ENCODE assay signal across 8 mouse cellular contexts in the genomic region with DNA sequence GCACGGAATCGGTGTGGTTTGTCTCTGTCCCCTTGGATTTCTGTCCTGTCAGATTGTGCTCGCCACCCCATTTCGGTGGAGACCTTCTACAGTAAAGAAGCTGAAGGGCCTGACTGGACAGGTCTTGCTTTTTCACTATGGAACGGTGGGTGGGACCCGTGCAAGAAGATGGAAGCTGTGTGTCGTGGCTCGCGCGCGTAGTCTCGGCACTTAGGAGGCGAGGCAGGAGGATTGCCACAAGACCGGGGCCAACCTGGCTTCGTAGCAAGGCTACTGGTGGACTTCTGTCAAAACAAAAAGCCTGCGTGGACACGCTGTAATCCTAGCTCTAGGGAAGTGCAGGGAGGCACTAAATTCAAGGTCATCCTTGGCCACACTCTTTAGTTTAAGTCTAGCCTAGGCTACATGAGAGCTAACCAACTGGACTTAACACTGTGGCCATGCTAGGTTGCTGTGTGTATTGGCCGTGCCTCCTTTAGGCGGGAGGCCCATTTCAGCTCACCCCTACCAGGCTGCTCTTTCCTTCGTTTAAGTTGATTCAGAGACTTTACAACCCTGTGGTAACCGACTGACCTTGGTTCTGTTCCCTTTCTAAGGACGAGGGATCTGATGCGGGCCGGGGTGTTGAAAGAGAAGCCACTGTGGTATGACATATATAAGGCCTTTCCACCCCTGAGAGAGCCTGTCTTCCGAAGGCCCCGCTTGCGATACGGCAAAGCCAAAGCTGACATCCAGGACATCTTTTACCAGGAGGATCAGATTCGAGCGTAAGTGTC. TPM values are rescaled to one million over a fixed set of nuclear protein-coding genes. Genes with fewer than 3 reads are reported as not detected.
A peak's percentile ranks its signal among the peaks of the same experiment; 100 is the strongest.
DNase-seq lines count a peak whose midpoint lies in the region; ATAC-seq and TF ChIP-seq lines count a peak whose summit lies in the region.

No protein-coding gene starts in this region.

- H3K36me3 ChIP-seq in heart, embryonic 12.5 days, result peaks cover 32% of the 10 kb centered on the region
- peaks cover 4 to 26% of the 10 kb centered on the region in 2 experiments for H3K36me3 ChIP-seq in MEL (ENCODE audit: control insufficient read depth in 1 of 2, insufficient read depth in 2 of 2, low read length in 2 of 2)
- peaks cover 16% of the 10 kb centered on the region for H3K36me3 ChIP-seq in forebrain, embryonic 15.5 days
- peaks cover 29% of the 10 kb centered on the region for H3K36me3 ChIP-seq in liver, embryonic 15.5 days (replicated peaks)

- no peak for DNase-seq in heart, adult 9 months (ENCODE audit: low spot score in 2 of 2)
- no peak for DNase-seq in MEL (ENCODE audit: low read depth, low spot score)
- DNase-seq in spleen, postnatal 14 days (ENCODE audit: low spot score in 2 of 2), result no peak
- DNase-seq in layer of hippocampus, adult 9-10 months (ENCODE audit: low spot score), result no peak
- DNase-seq in spleen, adult 12 weeks (ENCODE audit: low spot score), result no peak

- peak overlapping the region; percentile 92 for H3K4me2 ChIP-seq in heart, embryonic 12.5 days
- H3K4me2 ChIP-seq in forebrain, embryonic 15.5 days (replicated peaks), result peak overlapping the region; percentile 94
- H3K4me2 ChIP-seq in liver, embryonic 15.5 days, result peak overlapping the region; percentile 86

- ATAC-seq in heart, embryonic 12.5 days (ENCODE audit: insufficient number of reproducible peaks, low FRiP score), result no peak
- peak; percentile 34 for ATAC-seq in forebrain, embryonic 15.5 days (replicated peaks)
- peak; percentile 17; the same call in 1 of the 2 replicates for ATAC-seq in liver, embryonic 15.5 days (ENCODE audit: insufficient read depth)

- H3K27me3 ChIP-seq in heart, embryonic 12.5 days (replicated peaks), result no peaks in the 10 kb centered on the region
- H3K27me3 ChIP-seq in MEL (ENCODE audit: control insufficient read depth in 1 of 2, insufficient read depth in 2 of 2, low read length in 2 of 2), result no peaks in the 10 kb centered on the region
- H3K27me3 ChIP-seq in forebrain, embryonic 15.5 days, result no peaks in the 10 kb centered on the region
- H3K27me3 ChIP-seq in liver, embryonic 15.5 days, result peaks cover 9% of the 10 kb centered on the region

- peaks cover 43% of the 10 kb centered on the region for H3K4me1 ChIP-seq in heart, embryonic 12.5 days (replicated peaks)
- peaks cover 3 to 22% of the 10 kb centered on the region in 2 experiments for H3K4me1 ChIP-seq in MEL (ENCODE audit: control insufficient read depth in 1 of 2, insufficient read depth in 2 of 2, low read length in 2 of 2)
- peaks cover 23% of the 10 kb centered on the region for H3K4me1 ChIP-seq in forebrain, embryonic 15.5 days
- H3K4me1 ChIP-seq in liver, embryonic 15.5 days (replicated peaks), result peaks cover 37% of the 10 kb centered on the region

- 28% methylated on average over 30 of the region's 30 CpGs for WGBS in heart, embryonic 12.5 days
- 33% methylated on average over 30 of the region's 30 CpGs for WGBS in forebrain, embryonic 15.5 days
- WGBS in liver, embryonic 15.5 days (ENCODE audit: insufficient replicate concordance), result 23% methylated on average over 30 of the region's 30 CpGs

- H3K9me3 ChIP-seq in heart, embryonic 12.5 days (replicated peaks), result no peaks in the 10 kb centered on the region
- no peaks in the 10 kb centered on the region for H3K9me3 ChIP-seq in MEL (replicated peaks; ENCODE audit: insufficient read depth, low read length)
- H3K9me3 ChIP-seq in forebrain, embryonic 15.5 days, result no peaks in the 10 kb centered on the region
- no peaks in the 10 kb centered on the region for H3K9me3 ChIP-seq in liver, embryonic 15.5 days (replicated peaks)

- no peak for TF ChIP-seq RAD21 in MEL (IDR thresholded peaks at IDR 0.05; ENCODE audit: low read depth, low read length)

- no peak for TF ChIP-seq POLR2A in MEL (IDR thresholded peaks at IDR 0.05; ENCODE audit: control insufficient read depth in 1 of 2, insufficient read depth in 1 of 2, low read depth in 1 of 2, low read length in 2 of 2, poor library complexity in 1 of 2)

- no peak for TF ChIP-seq EP300 in MEL (IDR thresholded peaks at IDR 0.05; ENCODE audit: low read depth in 1 of 2, low read length in 2 of 2)

- H3K4me3 ChIP-seq in heart, embryonic 12.5 days, result peak overlapping the region; percentile 97
- peak overlapping the region; percentile 71 to 89 for H3K4me3 ChIP-seq in MEL (ENCODE audit: control insufficient read depth in 1 of 2, insufficient read depth in 1 of 2, low read depth in 2 of 2, low read length in 2 of 2)
- peak overlapping the region; percentile 88 for H3K4me3 ChIP-seq in forebrain, embryonic 15.5 days
- H3K4me3 ChIP-seq in liver, embryonic 15.5 days (replicated peaks), result peak overlapping the region; percentile 81

- H3K27ac ChIP-seq in heart, embryonic 12.5 days (ENCODE audit: poor library complexity, severe bottlenecking), result peak overlapping the region; percentile 92
- peak overlapping the region; percentile 46 for H3K27ac ChIP-seq in MEL (ENCODE audit: control insufficient read depth, low read depth, low read length)
- peak overlapping the region; percentile 55 for H3K27ac ChIP-seq in forebrain, embryonic 15.5 days (replicated peaks)
- H3K27ac ChIP-seq in liver, embryonic 15.5 days (replicated peaks), result peak overlapping the region; percentile 80

- peak overlapping the region; percentile 95 for H3K9ac ChIP-seq in heart, embryonic 12.5 days
- H3K9ac ChIP-seq in MEL (ENCODE audit: control insufficient read depth, low read depth, low read length, poor library complexity, severe bottlenecking), result peak overlapping the region; percentile 72
- peak overlapping the region; percentile 91 for H3K9ac ChIP-seq in forebrain, embryonic 15.5 days (replicated peaks)
- peak overlapping the region; percentile 78 for H3K9ac ChIP-seq in liver, embryonic 15.5 days

- H3K79me2 ChIP-seq in MEL (ENCODE audit: control insufficient read depth, insufficient read depth, low read length, poor library complexity), result peaks cover 20% of the 10 kb centered on the region

- no peak for TF ChIP-seq CTCF in MEL (IDR thresholded peaks at IDR 0.05 in 2 of 3, conservative IDR thresholded peaks at IDR 0.05 in 1 of 3; ENCODE audit: control insufficient read depth in 1 of 3, insufficient read depth in 1 of 3, low read depth in 2 of 3, low read length in 3 of 3, poor library complexity in 1 of 3, severe bottlenecking in 1 of 3)

TF ChIP-seq in MEL, 35 proteins besides CTCF, POLR2A, EP300 and RAD21:
- peak; percentile 58 for TF ChIP-seq E2F4 (IDR thresholded peaks at IDR 0.05; ENCODE audit: borderline replicate concordance, low read depth, low read length)
- TF ChIP-seq MEF2A (IDR thresholded peaks at IDR 0.05; ENCODE audit: extremely low read depth, insufficient replicate concordance, low read depth, low read length, poor library complexity, severe bottlenecking), result no peak
- TF ChIP-seq GABPA (IDR thresholded peaks at IDR 0.05; ENCODE audit: low read depth, low read length), result no peak
- peak; percentile 42; the same call in 1 of the 2 replicates for TF ChIP-seq MXI1 (IDR thresholded peaks at IDR 0.05; ENCODE audit: low read depth, low read length)
- no peak for TF ChIP-seq KAT2A (conservative IDR thresholded peaks at IDR 0.05; ENCODE audit: low read depth, low read length)
- 0 out of 2 replicates have a peak, but pooled peaks have one; percentile 9 for TF ChIP-seq SMC3 (IDR thresholded peaks at IDR 0.05; ENCODE audit: low read depth, low read length)
- no peak for TF ChIP-seq CHD1 (IDR thresholded peaks at IDR 0.05; ENCODE audit: low read depth, low read length)
- TF ChIP-seq NRF1 (IDR thresholded peaks at IDR 0.05; ENCODE audit: insufficient read depth, low read depth, low read length, poor library complexity, severe bottlenecking), result peak; percentile 33; the same call in 1 of the 2 replicates
TF ChIP-seq in MEL: peak in this region for 4.

RNA-seq across cellular contexts. Expression of gene Mrps23, which starts 0.6 kb away (rescaled TPM):
- polyA plus RNA-seq in heart, embryonic 12.5 days (2016; fragmentation: Nextera tagmentation; extraction: Ambion mirVana), result 79.2 and 81.4 TPM in 2 replicates
- total RNA-seq in MEL (2012; rRNA removed), result 362 and 381 TPM in 2 replicates
- polyA plus RNA-seq in MEL (2012; ENCODE audit: insufficient read depth in 1 of 2, insufficient read length in 2 of 2, low read depth in 1 of 2, low replicate concordance in 2 of 2, missing spikeins in 1 of 2), result 100 to 1,000 TPM in 1 of 2 experiments, not detected in 1; 190 TPM
- polyA plus RNA-seq in forebrain, embryonic 15.5 days (2015; fragmentation: Nextera tagmentation; extraction: Ambion mirVana), result 67.0 and 68.1 TPM in 2 replicates
- polyA plus RNA-seq in liver, embryonic 15.5 days (2015; fragmentation: Nextera tagmentation; extraction: Ambion mirVana), result 25.0 and 26.9 TPM in 2 replicates
